Mouse (Mus musculus) testis, adult 2 months (tissue): Measurements from ENCODE around the gene Sema7a. TPM values are rescaled to one million over a fixed set of nuclear protein-coding genes. Genes with fewer than 3 reads are reported as not detected.

Experiments
- H3K27ac ChIP-seq: fragments of 200-500 bp; 2 replicates; pipeline ENCODE4 v1.5.1; 2012; ENCODE audit warnings: low read depth, low read length; ENCODE audit not compliant: control insufficient read depth, insufficient read depth
- H3K27me3 ChIP-seq: fragments of 200-500 bp; 2 replicates; pipeline ENCODE4 v1.6.1; 2012; ENCODE audit warnings: mild to moderate bottlenecking, low read length, moderate library complexity; ENCODE audit not compliant: control insufficient read depth, insufficient read depth
- H3K36me3 ChIP-seq: fragments of 200-500 bp; 2 replicates; pipeline ENCODE4 v1.6.1; 2012; ENCODE audit warnings: mild to moderate bottlenecking, low read length; ENCODE audit not compliant: control insufficient read depth, insufficient read depth
- H3K4me1 ChIP-seq: fragments of 200-500 bp; 2 replicates; pipeline ENCODE4 v1.6.1; 2012; ENCODE audit warnings: low read length; ENCODE audit not compliant: control insufficient read depth, insufficient read depth
- H3K4me3 ChIP-seq: fragments of 200-500 bp; 2 replicates; pipeline ENCODE4 v1.5.1; 2012; ENCODE audit warnings: low read depth, mild to moderate bottlenecking, low read length, moderate library complexity, mixed read lengths; ENCODE audit not compliant: control insufficient read depth
- CTCF ChIP-seq: fragments of 200-500 bp; IDR thresholded peaks from 2 replicates; pipeline ENCODE4 v1.5.1; 2012; ENCODE audit warnings: low read depth, mild to moderate bottlenecking, inconsistent platforms, low read length, moderate library complexity; ENCODE audit not compliant: control insufficient read depth, insufficient read depth, insufficient replicate concordance
- POLR2A ChIP-seq: fragments of 200-500 bp; IDR thresholded peaks from 2 replicates; pipeline ENCODE4 v1.6.1; 2012; ENCODE audit warnings: low read depth, mild to moderate bottlenecking, inconsistent platforms, low read length, moderate library complexity; ENCODE audit not compliant: control insufficient read depth
- polyA plus RNA-seq: library from polyadenylated mRNA; depleted of rRNA; stranded (reverse); fragments of >200 nt; gene quantifications from 2 replicates; pipeline ENCODE4 v1.2.3, GENCODE M21; 2012

The Sema7a gene
- polyA plus RNA-seq, 1 experiment = 27.9 TPM

GRCm38 (mm10) chr9:57989309-57989708, 49.4 kb downstream of the Sema7a start:
- Histone ChIP-seq H3K27ac (no peak overlapping the region), H3K36me3 (no peaks in the 10 kb centered on the region), H3K4me1 (no peaks in the 10 kb centered on the region), H3K27me3 (no peaks in the 10 kb centered on the region), H3K4me3 (no peak overlapping the region)
- TF ChIP-seq CTCF (no peak), POLR2A (no peak)

DNA sequence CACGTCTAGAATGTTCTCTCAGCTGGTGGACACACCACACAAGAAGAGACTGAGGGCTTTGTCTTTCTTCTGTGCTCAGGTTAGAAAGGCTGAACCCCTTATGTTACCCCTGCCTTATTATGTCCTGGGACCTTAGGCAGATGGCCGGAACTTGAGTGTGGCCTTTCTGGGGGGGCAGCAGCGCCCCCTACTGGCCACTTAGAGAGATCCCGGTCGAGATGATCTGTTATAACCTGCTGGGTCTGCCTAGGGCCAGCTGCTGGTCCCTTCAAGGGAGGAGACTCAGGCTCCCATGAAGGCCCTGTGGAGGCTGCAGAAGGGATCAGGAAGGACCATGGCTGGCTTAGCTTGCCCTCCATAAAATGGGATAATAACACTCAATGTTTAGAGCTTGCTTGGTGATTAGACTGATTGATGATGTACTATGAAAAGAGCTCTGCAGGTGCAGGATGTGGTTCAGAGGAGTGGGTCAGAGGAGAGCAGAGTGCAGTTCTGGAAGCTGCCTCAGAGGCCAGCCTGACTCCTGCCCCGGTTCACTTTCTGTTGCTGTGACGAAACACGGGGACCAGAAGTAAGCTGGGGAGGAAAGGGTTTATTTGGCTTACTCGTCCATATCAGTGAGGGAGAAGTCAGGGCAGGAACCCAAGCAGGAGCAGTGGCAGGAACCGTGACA, 50.7 kb downstream of the Sema7a start:
- Histone ChIP-seq H3K36me3 (no peaks in the 10 kb centered on the region), H3K4me1 (no peaks in the 10 kb centered on the region), H3K27ac (no peak overlapping the region), H3K4me3 (no peak overlapping the region), H3K27me3 (no peaks in the 10 kb centered on the region)
- TF ChIP-seq CTCF (peak; percentile 84), POLR2A (no peak)

DNA sequence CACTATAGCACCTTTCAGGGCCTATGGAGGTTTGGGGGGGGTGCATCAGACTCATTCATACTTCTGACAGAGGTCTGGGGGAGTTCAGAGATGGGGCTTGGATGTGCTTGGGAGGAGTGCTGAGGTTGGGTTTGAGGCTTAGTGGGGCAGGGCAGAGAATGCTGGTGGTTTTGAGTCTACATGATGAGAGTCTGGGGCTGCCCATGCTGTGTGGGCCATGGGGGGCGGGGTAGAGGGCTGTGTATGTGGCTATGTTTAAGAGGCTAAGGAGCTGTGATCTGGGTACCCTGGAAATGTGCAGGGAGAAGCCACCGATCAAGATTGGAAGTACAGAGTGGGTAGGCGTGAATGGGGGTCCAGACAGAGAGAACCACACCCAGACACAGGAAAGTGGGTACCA, 52.1 kb downstream of the Sema7a start:
- Histone ChIP-seq H3K27me3 (no peaks in the 10 kb centered on the region), H3K4me1 (no peaks in the 10 kb centered on the region), H3K27ac (no peak overlapping the region), H3K4me3 (no peak overlapping the region), H3K36me3 (no peaks in the 10 kb centered on the region)
- TF ChIP-seq CTCF = no peak
- no peak for TF ChIP-seq POLR2A

DNA sequence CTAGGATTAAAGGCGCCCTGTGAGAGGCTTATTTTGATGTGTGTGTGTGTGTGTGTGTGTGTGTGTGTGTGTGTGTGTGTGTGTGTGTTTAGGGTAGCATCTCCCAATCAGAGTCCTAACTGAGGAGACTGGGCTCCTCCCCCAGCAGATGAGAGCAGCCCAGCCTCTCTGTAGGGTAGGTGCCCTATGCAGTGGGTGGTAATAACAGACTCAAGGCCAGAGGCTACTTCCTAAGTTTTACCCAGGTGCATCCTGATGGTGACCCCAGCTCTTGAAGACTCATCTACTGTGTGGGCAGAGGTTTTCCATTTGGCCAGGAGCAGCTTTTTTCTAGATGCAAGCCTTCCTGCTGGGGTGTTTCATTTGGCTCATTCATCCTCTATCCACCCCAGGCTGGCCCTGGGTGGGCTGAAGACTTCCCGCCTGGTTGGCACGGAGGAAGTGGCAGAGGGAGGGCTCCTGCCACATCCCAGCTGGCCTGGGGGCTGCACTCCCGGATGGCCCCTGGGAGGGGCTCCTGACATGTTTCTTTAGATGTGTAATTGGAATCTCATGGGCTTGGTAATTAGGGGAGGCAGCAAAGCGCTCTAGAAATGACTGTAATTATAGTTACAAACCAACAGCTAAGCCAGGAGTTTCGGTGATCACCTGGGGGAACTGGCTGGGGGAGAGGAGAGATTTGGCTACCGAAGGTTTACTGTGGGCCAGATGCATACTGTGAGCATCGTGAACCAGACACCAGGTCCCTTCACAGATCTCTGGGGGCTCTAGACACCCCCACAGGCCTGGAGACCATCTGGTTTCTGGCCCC, 53.1 kb downstream of the Sema7a start:
- H3K36me3 ChIP-seq = no peaks in the 10 kb centered on the region
- no peak overlapping the region for H3K4me3 ChIP-seq
- H3K27me3 ChIP-seq = no peaks in the 10 kb centered on the region
- TF ChIP-seq CTCF (no peak), POLR2A (no peak)
- no peak overlapping the region for H3K27ac ChIP-seq
- H3K4me1 ChIP-seq = peaks cover 4% of the 10 kb centered on the region; the same call in 1 of the 2 replicates

DNA sequence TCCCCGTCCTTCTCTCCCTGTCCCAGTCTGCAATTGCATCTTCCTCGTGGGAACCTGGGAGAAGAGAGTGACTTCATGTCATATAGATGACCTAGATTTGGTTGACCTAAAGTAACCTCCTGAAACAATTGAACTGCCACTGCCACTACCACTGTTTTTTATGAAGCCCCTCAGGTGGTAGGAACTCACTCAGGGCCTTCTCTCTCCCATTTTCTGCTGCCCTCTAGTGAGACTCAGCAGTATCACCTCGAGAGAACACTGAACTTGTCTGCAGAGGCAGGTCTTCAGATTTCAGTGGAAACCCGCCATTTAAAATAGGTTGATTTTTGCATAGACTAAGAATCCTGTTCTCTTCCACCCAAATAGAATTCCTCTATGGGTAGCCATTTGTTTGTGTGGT, 55.4 kb downstream of the Sema7a start:
- Histone ChIP-seq H3K27me3 (no peaks in the 10 kb centered on the region), H3K27ac (no peak overlapping the region), H3K4me1 (peaks cover 4% of the 10 kb centered on the region), H3K4me3 (no peak overlapping the region), H3K36me3 (no peaks in the 10 kb centered on the region)
- TF ChIP-seq CTCF = no peak
- no peak for TF ChIP-seq POLR2A

DNA sequence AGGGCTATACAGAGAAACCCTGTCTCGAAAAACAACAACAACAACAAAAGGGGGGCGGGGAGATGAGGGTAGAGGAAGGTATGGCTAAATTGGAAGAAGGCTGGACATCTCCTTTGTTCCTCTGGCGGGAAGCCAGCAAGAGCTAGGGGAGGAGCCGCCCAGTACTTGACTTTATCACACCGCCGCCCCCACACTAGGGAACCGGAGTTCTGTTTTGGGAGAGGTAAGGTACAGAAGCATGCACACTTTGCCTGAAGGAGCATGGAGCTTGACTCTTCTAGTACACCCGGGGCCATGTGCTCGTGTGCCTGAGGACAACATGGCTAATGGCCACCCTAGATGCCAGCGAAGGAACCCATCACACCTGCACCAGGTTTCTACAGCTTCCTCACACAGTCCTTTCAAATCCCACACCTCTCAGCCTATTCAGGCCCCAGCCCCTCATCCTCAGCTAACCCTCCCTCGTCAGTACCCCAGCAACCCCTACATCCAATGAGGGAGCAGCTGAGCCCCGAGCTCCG, 57.7 kb downstream of the Sema7a start:
- Histone ChIP-seq H3K4me1 (peaks cover 4% of the 10 kb centered on the region), H3K36me3 (no peaks in the 10 kb centered on the region), H3K27ac (no peak overlapping the region), H3K4me3 (peak overlapping the region; percentile 27), H3K27me3 (no peaks in the 10 kb centered on the region)
- no peak for TF ChIP-seq CTCF

DNA sequence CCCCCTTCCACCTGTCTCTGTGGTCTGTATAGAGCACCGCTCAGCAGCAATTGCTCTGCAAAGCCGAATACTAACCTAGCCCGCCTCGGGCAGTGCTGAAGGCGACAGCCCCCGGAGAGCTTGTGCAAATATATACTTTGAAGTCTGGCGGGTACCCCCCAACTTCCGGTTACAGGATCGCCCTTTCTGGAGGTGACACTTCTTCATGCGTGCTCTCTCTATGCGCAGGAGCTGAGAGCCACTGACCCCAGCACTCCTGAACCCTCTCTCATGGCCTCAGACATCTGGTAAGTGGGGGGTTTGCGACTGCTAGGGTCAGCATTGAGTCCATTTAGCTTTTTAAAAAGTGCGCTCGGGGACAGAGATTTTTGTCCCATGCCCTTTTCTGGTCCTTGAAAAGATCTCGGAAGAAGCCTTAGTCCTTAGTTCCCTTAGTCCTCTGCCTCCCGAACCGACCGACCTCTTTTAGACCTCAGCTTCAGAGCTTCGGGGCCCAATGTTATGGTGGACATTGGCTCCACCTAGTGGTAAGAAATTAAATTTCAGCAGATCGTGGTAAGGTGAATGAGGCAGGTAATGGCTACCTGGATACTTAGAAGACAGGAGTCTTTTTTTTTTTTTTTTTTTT, 58.2 kb downstream of the Sema7a start:
- Histone ChIP-seq H3K4me1 (peaks cover 4% of the 10 kb centered on the region), H3K27me3 (no peaks in the 10 kb centered on the region), H3K27ac (no peak overlapping the region), H3K4me3 (peak overlapping the region; percentile 27), H3K36me3 (no peaks in the 10 kb centered on the region)
- TF ChIP-seq CTCF (peak; percentile 66; the same call in 1 of the 2 replicates), POLR2A (no peak)
